Mouse (Mus musculus) cerebral cortex, adult 2 months (tissue): ENCODE data around the gene Angptl4.

ENCODE experiments used
- WGBS: fragments of 180-500 bp; shearing (Covaris S2); methylation state at CpG from one replicate; pipeline ENCODE4 v1.1.7; 2018; 5-methylcytosine and 5-hydroxymethylcytosine counted together

Angptl4 gene

DNA sequence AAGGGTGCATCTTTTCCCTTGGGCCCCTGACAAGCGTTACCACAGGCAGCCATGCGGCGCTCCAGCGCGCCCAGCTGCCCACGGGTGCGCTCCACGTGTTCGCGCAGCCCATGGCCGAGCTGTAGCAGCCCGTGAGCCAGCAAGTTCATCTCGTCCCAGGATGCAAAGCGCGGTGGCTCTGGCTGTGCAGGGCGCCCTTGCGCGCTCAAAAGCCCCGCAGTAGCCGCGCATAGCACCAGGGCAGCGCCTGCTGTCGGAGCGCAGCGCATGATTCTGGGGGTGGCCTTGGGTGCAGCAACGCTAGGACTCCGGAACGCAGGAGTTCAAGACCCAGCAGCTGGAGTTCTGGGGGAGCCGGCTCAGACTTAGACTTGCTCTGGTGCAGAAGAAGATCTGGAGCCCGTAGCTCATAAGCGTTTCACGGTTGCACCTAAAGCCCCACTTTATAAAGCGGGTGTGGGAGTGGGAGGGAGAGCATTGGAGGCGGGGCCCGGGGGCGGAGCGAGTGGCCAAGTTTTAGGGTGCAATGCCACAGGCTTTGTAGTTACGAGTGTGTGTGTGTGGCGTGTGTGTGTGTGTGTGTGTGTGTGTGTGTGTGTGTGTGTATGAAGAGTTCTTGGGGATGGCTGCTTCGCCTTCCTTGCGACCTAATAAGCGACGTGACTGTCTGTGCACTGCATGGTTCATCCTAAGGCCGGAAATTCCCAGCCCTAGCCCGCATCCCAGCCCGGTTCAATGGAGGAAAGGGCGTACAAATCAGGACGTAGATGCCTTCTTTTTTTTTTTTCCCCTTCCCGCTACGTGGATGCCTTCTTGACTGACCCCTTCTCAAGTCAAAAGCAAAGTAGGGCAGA lies at the start of gene Angptl4:
Gene Angptl4 (minus strand): TSS at position 707 of the 854 bp plus-strand sequence.
- 3% methylated on average over 50 of the region's 50 CpGs for WGBS

DNA sequence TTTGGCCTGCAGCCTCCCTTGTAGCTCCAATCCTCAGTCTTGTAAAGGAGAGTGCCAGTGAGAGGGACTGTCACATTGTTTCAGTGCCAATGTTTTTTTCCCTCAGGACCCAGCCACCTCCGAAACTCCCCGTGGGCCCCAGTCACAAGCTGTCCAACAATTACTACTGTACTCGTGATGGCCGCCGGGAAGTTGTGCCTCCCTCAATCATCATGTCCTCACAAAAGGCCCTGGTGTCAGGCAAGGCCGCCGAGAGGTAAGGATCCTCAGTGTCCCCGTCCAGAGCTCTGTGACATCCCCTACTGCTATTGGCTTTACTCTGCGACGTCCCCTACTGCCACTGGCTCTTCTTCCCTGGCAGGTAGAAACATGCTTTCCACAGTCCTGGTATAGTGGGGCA lies 47.9 kb upstream of the Angptl4 start:
- WGBS = 66% methylated on average over 10 of the region's 10 CpGs

DNA sequence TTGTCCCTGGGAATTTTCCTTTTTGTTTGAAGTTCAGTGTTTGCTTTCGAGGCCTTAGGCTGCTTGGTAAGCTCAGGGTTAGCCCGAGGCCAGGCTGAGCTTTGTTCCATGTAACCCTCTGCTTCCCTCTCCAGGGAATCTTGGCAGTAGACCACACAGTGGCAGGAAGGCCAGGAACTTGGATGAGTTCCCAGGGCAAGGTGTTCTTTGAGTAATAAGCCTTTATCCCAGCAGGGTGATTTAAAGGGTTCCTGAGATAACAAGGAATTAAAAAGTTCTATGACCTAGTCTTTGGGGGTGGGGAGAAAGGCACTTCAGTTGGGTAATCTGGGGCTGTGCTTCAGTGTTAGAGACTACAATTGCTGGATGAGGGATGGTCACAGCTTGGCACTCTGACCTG lies 47.3 kb upstream of the Angptl4 start:
- WGBS = 33% methylated on average over 2 of the region's 2 CpGs

DNA sequence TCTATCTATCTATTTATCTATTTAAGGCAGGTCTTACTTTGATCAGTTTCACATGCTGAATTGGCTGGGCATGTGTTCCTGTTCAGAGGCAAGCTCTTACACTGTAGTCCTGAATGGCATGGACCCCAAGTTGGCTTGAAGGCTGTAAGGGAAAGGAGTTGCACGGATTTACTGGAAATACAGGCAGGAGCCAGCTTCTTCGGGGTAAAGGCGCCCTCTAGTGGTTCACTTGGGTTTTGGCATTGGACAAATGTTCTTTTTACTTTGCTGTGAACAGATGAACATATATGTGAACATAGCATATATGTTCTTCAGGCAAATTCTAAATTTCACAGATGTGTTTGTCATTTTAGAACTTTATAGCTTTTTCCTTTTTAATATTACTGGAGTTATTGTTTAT lies 45.2 kb upstream of the Angptl4 start:
- 2% methylated on average over 3 of the region's 3 CpGs for WGBS

DNA sequence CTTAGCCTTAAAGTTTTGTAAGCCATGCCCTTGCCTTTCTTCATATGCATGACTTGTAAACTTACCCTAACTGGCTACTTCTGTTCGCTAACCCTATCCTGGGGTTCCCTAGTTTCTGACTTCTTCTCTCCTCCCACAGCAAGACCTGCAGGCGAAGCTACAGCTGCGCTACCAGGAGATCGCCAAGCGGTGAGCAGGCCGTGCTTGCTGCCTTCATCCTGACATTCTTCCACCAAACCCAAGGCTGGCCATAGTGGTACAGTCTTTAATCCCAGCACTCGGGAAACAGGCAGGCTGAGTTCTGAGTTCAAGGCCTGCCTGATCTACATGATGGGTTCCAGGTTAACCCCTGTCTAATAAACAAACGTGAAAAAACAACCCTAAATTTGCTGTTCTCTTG lies 43.8 kb upstream of the Angptl4 start:
- 83% methylated on average over 8 of the region's 8 CpGs for WGBS

DNA sequence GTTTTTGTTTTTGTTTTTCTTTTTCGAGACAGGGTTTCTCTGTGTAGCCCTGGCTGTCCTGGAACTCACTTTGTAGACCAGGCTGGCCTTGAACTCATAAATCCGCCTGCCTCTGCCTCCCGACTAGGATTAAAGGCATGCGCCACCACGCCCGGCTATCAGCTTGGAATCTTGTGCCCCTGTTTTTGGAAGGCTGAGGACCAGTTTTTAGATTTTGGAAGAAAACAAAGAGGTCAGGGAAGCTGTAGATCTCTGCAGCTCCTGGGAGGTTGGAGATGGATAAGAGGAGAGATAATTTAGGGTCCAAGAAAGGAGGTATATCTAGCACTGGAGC lies 43.3 kb upstream of the Angptl4 start:
- WGBS = 3% methylated on average over 6 of the region's 6 CpGs

DNA sequence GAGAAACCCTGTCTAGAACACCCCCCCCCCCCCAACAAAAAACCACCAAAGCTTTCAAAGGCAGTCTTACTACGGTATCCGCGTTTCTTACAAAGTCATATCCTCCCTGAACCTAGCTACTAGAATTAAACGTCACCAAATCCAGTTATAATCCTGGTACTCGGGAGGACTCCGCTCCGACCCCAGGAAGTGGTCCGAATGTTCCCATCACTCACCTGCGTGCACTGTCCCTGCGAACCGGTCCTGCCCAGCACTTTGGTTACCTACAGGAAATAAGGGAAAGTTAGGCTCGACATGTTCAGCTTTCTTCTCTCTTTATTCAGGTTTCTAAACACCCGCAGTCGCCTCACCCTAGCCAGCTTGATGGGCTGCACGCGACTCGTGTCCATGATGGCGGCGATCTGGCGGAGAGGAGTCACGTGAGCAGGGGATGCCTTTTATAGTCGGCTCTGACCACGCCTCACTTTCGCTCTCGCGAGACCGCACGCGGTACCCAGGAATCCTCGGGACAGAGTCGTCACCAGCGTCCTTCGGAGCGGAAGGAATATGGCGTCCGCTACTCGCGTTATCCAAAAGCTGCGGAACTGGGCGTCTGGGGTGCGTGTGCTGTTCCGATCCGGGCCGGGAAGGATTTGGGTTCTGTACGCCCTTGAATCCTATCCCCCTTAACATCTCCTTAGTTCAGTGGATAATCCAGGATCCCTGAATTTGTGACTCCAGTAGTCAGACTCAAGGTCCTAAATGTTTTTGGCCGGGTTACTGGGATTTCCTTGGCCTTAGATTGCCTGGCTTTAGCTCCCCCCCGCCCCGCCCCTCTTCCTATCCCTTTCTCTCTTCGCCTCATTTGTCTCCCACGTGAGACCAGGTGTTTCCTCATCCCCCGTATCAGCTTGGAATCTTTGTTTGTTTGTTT lies 42.7 kb upstream of the Angptl4 start, which contains the start of the genes Rps28 and Ndufa7:
Gene Rps28 (minus strand): TSS at position 479 of the 913 bp plus-strand sequence.
Gene Ndufa7 (plus strand): TSS at position 489 of the 913 bp plus-strand sequence.
- WGBS = under 1% methylated on average over 51 of the region's 51 CpGs

DNA sequence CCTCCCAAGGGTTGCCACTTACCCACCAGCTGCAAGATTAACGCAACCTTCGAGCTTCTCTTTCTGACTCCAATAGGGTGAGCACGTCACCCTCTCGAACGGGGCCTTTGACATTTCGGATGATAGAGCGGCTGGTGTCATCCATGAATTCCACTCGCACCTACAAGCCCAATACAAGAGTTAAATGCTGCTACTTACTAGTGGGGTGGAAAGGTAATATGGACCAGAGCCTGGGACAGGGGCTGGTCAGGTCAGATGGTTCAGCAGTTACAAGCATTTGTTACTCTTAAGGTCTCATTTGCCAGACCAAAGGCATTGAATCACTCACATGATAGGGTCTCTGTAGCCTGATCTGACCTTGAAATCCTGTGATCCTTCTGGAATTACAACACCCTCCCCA lies 41.5 kb upstream of the Angptl4 start:
- WGBS = 79% methylated on average over 8 of the region's 8 CpGs

DNA sequence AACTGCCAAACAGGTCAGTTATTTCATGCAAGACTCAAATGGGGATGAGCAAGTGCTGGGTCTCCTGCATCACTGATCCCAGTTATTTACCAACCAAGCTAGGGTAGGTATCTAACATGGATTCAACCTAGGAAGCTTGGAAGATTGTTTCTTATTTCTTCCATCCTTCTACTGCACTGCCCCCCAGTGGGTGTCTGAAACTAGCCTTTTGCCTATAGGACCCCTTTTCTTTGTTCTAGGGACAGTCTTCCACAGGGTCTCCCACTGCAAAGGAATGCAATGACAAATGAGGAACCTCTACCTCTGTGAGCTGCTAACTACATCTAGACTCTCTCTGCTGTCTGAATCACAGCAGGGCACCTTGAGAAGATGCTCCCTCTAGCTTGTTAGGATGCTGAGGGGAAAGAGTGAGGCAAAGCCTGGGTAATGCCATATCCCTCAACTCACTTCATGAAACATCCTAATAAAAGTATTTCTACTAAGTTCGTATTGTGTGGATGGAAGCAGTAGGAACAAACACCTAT lies 40.9 kb upstream of the Angptl4 start:
- WGBS = 74% methylated on average over 1 of the region's 1 CpGs

DNA sequence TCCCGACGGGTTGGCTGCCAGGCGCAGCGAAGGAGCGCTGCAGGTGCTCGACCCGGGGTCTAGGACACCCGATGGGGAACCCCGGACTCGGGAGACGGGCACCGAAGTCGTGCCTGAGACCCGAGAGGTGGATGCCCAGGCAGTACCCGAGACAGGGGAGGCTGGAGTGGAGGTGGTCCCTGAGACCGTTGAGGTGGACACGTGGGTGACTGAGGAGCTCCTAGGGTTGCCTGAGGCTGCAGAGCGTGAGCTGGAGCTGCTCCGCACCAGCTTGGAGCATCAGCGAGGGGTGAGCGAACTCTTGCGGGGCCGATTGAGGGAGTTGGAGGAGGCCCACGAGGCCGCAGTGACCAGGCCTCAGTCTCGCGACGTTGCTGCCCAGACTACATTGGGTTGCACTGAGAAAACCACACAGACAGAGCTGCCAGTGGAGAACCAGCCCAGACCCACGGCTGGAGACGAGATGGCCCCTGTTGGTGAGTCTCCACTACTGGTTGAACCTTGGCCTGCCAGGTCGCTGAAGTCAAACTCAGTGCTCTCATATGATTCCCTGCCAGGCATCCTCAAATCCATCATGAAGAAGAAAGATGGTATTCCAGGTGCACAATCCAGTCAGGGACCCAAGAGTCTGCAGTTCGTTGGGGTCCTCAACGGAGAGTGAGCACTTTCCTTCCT lies 36.5 kb upstream of the Angptl4 start:
- WGBS = 20% methylated on average over 33 of the region's 33 CpGs

DNA sequence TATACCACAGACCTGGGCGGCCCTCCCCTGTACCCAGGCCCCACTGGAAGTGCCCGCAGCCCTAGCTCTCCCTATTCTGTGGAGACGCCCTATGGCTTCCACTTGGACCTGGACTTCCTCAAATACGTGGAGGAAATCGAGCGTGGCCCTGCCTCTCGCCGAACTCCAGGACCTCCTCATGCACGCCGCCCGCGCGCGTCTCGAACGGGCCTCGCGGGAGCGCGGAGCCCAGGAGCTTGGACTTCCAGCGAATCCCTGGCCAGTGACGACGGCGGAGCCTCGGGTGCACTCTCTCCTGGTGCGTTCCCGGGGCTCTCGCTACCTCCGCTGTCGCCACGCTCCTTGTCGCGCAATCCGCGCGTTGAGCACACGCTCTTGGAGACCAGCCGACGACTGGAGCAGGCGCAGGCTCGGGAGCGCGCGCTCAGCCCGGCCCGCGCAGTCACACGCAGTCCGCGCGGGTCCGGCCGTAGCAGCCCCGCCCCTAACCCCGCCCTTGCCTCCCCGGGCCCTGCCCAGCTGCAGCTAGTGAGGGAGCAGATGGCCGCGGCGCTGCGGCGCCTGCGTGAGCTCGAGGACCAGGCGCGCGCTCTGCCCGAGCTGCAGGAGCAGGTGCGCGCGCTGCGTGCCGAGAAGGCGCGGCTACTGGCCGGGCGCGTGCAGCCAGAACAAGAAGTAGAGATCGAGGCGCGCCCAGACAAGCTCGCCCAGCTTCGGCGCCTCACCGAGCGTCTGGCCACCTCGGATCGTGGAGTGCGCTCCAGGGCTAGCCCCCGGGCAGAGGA lies 35.7 kb upstream of the Angptl4 start:
- 1% methylated on average over 89 of the region's 89 CpGs for WGBS

DNA sequence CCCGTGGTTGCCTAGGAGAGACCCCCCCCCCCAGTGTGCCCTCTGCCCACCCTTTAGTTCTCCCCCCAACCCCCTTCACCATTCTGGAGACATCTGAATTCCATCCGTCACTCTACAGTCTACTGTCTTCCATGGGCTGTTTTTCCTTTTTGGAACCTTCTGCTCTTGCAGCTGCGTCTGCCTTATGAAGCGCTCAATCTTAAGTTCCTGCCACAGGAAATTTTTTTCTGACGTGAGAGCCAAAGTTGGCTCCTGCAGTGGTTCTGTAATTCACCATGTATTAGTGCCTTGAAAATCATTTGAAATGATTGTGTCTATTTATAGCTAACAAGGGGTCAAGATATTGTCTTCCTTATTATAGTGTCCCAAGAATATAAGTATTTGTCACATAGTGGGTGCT lies 35.0 kb upstream of the Angptl4 start:
- WGBS = 33% methylated on average over 5 of the region's 5 CpGs

DNA sequence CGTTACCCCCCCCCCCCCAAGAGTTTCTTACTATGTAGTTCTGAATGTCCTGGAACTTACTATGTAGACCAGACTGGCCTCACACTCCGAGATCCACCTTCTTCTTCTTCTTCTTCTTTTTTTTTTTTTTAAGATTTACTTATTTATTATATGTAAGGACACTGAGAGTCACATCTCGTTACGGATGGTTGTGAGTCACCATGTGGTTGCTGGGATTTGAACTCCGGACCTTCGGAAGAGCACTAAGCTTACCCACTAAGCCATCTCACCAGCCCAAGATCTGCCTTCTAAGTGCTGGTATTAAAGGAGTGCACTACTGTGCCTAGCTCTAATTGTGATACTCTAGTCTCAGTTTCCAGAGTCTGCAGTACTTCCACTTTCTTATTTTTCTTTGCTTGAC lies 33.8 kb upstream of the Angptl4 start:
- WGBS = 85% methylated on average over 6 of the region's 6 CpGs

DNA sequence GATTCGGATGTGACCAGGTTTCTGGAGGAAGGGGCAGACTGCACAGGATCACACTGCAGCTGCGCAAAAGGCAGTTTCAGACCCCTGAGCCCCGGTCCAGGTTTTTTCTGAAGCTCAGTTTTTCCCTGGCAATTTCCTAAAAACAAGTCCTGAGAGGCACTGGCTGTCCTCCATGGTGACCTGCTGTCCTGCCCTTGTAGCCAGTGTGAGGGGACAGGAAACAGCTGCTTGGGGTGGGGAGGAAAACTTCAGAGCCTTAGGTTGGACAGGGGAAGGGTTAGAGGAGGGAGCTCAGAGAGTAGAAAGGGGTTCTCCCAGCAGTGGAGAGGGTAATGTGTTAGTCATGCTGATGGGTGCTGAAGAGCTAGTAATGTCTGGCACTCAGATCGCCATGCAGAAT lies 31.4 kb upstream of the Angptl4 start:
- 62% methylated on average over 4 of the region's 4 CpGs for whole genome bisulfite sequencing

DNA sequence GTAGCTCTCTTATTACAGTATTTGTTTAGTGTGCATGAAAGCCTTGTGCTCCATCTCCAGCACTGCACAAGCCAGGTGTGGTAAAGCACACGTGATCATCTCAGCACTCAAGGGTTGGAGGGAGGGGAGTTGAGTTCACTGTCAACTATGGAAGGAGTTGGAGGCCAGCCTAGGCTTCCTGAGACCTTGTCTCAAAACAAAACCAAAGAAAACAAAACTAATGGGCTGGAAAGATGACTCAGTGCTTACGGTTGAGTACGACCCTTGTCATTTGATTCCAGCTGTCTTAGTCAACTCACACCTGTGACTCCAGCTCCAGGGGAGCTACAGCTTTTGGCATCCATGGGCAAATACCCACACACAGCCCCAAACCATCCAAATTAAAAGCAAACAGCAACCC lies 30.8 kb upstream of the Angptl4 start:
- 60% methylated on average over 3 of the region's 3 CpGs for WGBS

DNA sequence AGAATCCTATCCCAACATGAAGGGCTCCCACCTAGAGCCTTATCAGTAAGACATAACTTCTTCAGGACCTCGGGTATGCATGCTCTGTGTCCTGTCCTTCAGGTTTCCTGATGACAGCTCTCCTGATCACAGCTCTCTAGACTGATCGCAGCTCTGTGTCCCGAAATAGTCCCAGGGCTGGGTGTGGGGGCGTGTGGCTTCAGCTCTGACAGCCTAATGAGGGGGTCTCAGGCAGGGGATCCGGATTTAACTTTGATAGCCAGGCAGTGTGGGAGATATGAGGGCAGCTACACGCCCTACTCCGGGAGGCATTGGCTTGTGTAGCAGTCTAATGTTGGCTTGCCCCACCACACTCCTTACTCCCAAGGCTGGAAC lies 29.5 kb upstream of the Angptl4 start:
- WGBS = 14% methylated on average over 7 of the region's 7 CpGs

DNA sequence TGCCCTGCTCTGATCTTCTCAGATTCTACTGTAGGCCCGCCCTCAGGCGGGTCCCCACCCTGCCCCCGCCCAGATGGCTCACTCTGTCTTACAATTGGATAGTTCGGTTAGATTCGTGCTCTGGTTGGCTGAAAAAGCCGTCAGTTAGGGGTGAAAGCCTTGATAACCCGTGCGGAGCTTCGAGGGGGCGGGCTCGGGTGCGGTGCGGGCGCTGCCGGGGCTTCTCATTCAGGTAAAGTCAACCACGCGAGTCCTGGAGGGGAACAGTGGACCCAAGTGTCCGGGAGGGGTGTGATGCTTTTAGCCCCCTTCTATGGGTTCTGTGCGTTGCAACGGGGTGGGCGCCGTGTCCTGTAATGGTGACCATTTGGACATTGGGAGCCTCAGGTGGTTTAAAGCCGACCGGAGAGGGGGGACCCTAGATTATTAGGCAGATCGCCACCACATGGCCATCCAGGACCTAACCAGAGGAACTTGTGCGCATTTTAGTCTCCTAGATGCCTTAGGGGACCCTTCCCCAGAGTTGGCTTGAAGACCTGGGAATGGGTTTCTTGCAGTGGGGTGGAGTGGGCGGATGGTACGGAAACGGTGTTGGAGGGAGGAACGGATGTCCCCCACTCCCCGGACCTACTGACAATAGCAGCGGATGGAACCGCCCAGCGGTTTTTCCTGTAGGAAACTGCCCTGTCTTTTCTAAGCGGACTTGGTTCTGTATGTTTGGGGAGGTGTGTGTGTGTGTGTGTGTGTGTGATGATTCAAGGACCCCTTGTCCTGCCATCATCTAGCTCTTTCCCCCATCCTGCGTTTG lies 28.9 kb upstream of the Angptl4 start, which contains the start of gene Kank3:
Gene Kank3 (plus strand): TSS at position 186 of the 808 bp plus-strand sequence.
- WGBS = 1% methylated on average over 36 of the region's 36 CpGs

DNA sequence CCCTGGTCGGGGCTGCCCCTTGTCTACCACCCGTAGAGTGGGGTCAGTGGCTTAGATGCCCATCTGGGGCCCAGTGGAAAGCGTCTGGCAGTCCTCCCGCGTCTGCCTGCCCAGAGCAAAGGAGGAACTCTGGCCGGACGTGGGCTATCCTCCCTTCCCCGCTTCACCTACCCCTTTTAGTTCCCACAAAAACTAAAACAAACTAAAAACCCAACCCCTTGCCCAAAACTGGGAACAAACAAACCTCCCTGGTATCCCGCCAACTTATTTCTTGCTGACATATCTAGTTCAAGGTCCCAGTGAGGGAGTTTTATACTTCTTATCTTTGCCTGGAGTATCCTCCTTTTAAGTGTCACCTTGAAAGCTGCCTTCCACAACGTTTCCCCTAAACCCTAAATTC lies 26.6 kb upstream of the Angptl4 start:
- WGBS = 45% methylated on average over 10 of the region's 10 CpGs

DNA sequence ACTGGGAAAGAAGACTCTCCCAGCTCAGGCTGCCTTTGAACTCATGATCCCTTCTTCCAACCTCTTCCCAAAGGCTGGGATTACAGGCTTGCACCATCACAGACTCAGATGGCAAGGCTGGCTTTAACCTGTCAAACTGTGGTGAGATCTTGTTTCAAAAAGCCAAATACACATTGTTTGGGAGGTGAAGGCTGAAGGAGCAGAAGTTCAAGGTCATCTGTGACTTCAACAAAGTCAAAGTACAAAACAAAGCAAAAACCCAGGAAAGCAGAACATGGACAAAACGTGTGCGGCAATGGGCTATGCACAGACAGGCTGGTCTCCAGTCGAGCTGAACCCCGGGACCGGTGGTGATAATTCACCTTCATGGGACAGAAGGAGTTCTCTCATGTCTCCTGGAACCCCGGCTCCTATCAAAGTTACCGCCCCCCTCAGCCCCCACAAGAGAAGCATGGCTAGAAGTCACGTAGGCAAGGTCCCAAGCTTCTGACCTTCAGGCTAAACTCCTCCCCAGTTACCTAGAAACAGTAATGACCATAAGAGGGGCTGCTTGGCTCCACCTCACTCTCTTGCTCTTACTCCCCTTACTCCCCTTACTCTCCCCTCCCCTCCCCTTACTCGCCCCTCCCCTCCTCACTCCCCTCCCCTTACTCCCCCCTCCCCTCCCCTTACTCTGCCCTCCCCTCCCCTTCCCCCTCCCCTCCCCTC lies 25.7 kb upstream of the Angptl4 start:
- WGBS = 76% methylated on average over 8 of the region's 9 CpGs

DNA sequence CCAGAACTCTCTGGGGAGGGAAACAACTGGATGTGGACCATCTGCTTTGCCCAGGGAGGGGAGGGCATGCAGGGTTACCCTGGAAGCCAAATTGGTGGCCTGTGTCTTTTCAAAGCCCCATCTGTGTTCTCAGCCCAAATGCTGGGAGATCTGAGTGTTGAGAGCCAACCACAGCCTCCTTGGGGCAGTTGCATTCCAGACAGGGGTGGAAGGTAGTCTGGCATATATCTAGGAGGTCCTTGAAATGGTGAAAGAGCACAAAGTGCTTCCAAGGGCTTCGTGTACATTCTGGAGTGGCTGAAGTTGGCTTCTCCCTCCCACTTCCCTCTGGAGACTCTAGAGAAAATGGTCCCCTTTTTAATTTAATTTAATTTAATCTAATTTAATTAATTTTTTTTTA lies 23.1 kb upstream of the Angptl4 start:
- 68% methylated on average over 1 of the region's 1 CpGs for WGBS
